Mouse (Mus musculus): Measurements from ENCODE around the gene Pdrg1.

DNA sequence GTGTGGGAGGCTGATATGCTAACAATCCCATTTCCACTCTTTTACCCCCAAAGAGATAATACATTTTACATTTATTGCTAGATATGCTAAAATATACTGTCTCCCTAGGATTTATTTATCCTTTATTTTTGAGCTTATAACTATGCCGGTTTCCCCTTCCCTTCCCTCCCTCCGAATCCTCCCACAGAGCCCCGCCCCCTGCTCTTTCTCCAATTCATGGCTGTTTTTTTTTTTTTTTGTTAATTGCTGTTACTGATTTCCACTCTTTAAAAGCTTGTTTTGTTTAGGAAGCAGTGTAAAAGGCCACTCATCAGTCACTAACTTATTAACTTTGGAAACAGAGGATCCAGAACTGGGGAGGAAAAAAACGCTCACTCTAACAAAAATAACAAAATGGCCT, 18.2 kb downstream of the Pdrg1 start:
- no peak for TF ChIP-seq EP300 (optimal IDR thresholded peaks at IDR 0.05)
- no peak for TF ChIP-seq CTCF (IDR thresholded peaks at IDR 0.05; ENCODE audit: low read depth)

Data from stomach, postnatal 0 days (tissue).